In the genomic region with DNA sequence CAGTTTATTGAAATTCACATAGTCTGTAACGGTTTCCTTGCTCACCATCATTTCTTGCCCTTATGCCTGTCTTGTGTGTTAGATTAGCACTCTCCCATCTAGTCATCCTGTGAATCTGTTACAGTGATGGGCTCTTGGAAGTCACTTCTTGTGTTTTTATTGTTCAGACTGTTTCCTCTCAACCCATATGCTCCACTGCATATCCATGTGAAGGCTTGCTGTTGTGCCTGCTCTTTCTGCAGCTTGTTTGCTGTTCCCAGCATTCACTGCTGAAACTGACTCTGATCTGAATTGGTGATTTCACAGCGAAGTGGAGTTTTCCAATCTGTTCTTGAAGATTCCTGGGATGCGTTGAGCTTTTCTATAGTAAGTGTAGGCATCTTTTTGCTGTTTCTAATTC, we compare ENCODE assay signal across 28 mouse cellular contexts.
"Had no signal": no experiment of that assay in that cellular context is flagged by ENCODE, and none has a peak within 500 bp of the region (broad histone marks: within the 10 kb centered on the region; RNA-seq: fewer than 3 reads in every experiment).

No protein-coding gene starts in this region.

- H3K27ac ChIP-seq: gastrocnemius, adult 2 months; heart, embryonic 10.5 days; hindbrain, embryonic 10.5 days; hindbrain, embryonic 12.5 days; hindbrain, embryonic 14.5 days; intestine, embryonic 15.5 days; left cerebral cortex, adult 2 months; limb, embryonic 10.5 days; limb, embryonic 12.5 days; liver, embryonic 13.5 days; liver, embryonic 15.5 days had no signal

- DNase-seq: gastrocnemius, adult 2 months; gastrocnemius, postnatal 10 days; gastrocnemius, postnatal 25 days; heart, adult 18-20 months; heart, postnatal 10 days; heart, postnatal 4 days; kidney, adult 18-20 months; kidney, adult 8-10 months; kidney, postnatal 10 days; kidney, postnatal 25 days; kidney, postnatal 4 days; liver; liver, embryonic 13.5 days; liver, postnatal 0 days had no signal

- H3K9me3 ChIP-seq: heart, embryonic 10.5 days; heart, embryonic 12.5 days; hindbrain, embryonic 10.5 days; hindbrain, embryonic 12.5 days; intestine, embryonic 15.5 days; limb, embryonic 10.5 days; limb, embryonic 12.5 days; liver, embryonic 13.5 days; liver, embryonic 15.5 days had no signal

- ATAC-seq: hindbrain, embryonic 16.5 days; inflammation-experienced regulatory T-cells, adult 6 months; intestine, embryonic 15.5 days; intestine, postnatal 0 days; liver, postnatal 0 days had no signal

- H3K4me2 ChIP-seq: heart, embryonic 12.5 days; hindbrain, embryonic 12.5 days; hindbrain, embryonic 14.5 days; intestine, embryonic 15.5 days; limb, embryonic 12.5 days; liver, embryonic 11.5 days; liver, embryonic 13.5 days; liver, embryonic 15.5 days had no signal

- H3K36me3 ChIP-seq: heart, embryonic 10.5 days; heart, embryonic 12.5 days; hindbrain, embryonic 10.5 days; hindbrain, embryonic 12.5 days; intestine, embryonic 15.5 days; limb, embryonic 10.5 days; limb, embryonic 12.5 days; liver, embryonic 13.5 days; liver, embryonic 15.5 days had no signal

- H3K9ac ChIP-seq: heart, embryonic 12.5 days; hindbrain, embryonic 12.5 days; hindbrain, embryonic 14.5 days; intestine, embryonic 15.5 days; limb, embryonic 12.5 days; liver, embryonic 13.5 days; liver, embryonic 15.5 days; liver, postnatal 0 days had no signal

- H3K4me3 ChIP-seq: gastrocnemius, adult 2 months; heart, embryonic 10.5 days; heart, embryonic 12.5 days; hindbrain, embryonic 10.5 days; hindbrain, embryonic 12.5 days; intestine, embryonic 15.5 days; left cerebral cortex, adult 2 months; limb, embryonic 10.5 days; limb, embryonic 12.5 days; liver, embryonic 13.5 days; liver, embryonic 15.5 days had no signal

- H3K27me3 ChIP-seq: heart, embryonic 12.5 days; hindbrain, embryonic 12.5 days; intestine, embryonic 15.5 days; limb, embryonic 12.5 days; liver, embryonic 13.5 days; liver, embryonic 15.5 days had no signal

- H3K4me1 ChIP-seq: heart, embryonic 10.5 days; heart, embryonic 12.5 days; hindbrain, embryonic 10.5 days; hindbrain, embryonic 12.5 days; intestine, embryonic 15.5 days; limb, embryonic 10.5 days; limb, embryonic 12.5 days; liver, embryonic 13.5 days; liver, embryonic 15.5 days had no signal
